Mouse (Mus musculus): Measurements from ENCODE around the gene Noct. TPM values are rescaled to one million over a fixed set of nuclear protein-coding genes. Genes with fewer than 3 reads are reported as not detected.
"Not testable (repeated sequence)": the region's sequence is repeated elsewhere in the genome, so short reads cannot be mapped to it uniquely, and the experiment has no call there.

Gene Noct
- polyA plus RNA-seq (2015; fragmentation: Nextera tagmentation; extraction: Ambion mirVana), result 21.5 and 22.0 TPM in 2 replicates

- no peaks in the 10 kb centered on the region for H3K36me3 ChIP-seq
- peak within 1 kb of the TSS; percentile 95 for H3K9ac ChIP-seq
- H3K27ac ChIP-seq, result peak within 1 kb of the TSS; percentile 99
- WGBS, result under 1% methylated on average over 91 of the region's 100 CpGs
- peak within 1 kb of the TSS; percentile 60 for H3K4me2 ChIP-seq
- H3K4me3 ChIP-seq, result peak within 1 kb of the TSS; percentile 90
- H3K27me3 ChIP-seq, result no peaks in the 10 kb centered on the region
- H3K9me3 ChIP-seq, result no peaks in the 10 kb centered on the region
- peaks cover 36% of the 10 kb centered on the region for H3K4me1 ChIP-seq (replicated peaks)
- ATAC-seq (ENCODE audit: low FRiP score), result peak; percentile 93
Measured at GRCm38 (mm10) chr3:51224363-51225225, at the start of gene Noct. Gene Noct, plus strand, starts transcription at chr3:51224447.

GRCm38 (mm10) chr3:51178158-51178557 is 46.1 kb upstream of the Noct start:
- Histone ChIP-seq H3K9ac (no peak overlapping the region), H3K27ac (no peak overlapping the region), H3K4me3 (no peak overlapping the region), H3K36me3 (no peaks in the 10 kb centered on the region), H3K4me1 (replicated peaks) (peaks cover 5% of the 10 kb centered on the region; the same call in 1 of the 2 replicates), H3K9me3 (no peaks in the 10 kb centered on the region), H3K4me2 (no peak overlapping the region), H3K27me3 (no peaks in the 10 kb centered on the region)
- no peak for ATAC-seq (ENCODE audit: low FRiP score)
- WGBS, result 43% methylated on average over 10 of the region's 10 CpGs

- H3K27me3 ChIP-seq, result no peaks in the 10 kb centered on the region
- peak; percentile 40 for ATAC-seq (ENCODE audit: low FRiP score)
- no peaks in the 10 kb centered on the region for H3K36me3 ChIP-seq
- no peak overlapping the region for H3K27ac ChIP-seq
- H3K4me3 ChIP-seq, result no peak overlapping the region
- H3K4me1 ChIP-seq (replicated peaks), result peaks cover 1% of the 10 kb centered on the region; the same call in 1 of the 2 replicates
- 69% methylated on average over 6 of the region's 6 CpGs for WGBS
- H3K9ac ChIP-seq, result no peak overlapping the region
- no peaks in the 10 kb centered on the region for H3K9me3 ChIP-seq
- no peak overlapping the region for H3K4me2 ChIP-seq
Measured at GRCm38 (mm10) chr3:51179460-51180146, 44.6 kb upstream of the Noct start.

- Histone ChIP-seq H3K9ac (no peak overlapping the region), H3K27ac (no peak overlapping the region), H3K36me3 (no peaks in the 10 kb centered on the region), H3K27me3 (no peaks in the 10 kb centered on the region), H3K4me3 (no peak overlapping the region), H3K9me3 (no peaks in the 10 kb centered on the region), H3K4me1 (replicated peaks) (no peaks in the 10 kb centered on the region; the same call in 1 of the 2 replicates), H3K4me2 (no peak overlapping the region)
- WGBS, result 75% methylated on average over 8 of the region's 8 CpGs
- peak; percentile 55; the same call in 1 of the 2 replicates for ATAC-seq (ENCODE audit: low FRiP score)
Measured at GRCm38 (mm10) chr3:51180341-51180940, 43.8 kb upstream of the Noct start.

- Histone ChIP-seq H3K27ac (no peak overlapping the region), H3K27me3 (no peaks in the 10 kb centered on the region)
- 44% methylated on average over 5 of the region's 5 CpGs for WGBS
Measured at GRCm38 (mm10) chr3:51182455-51182854, 41.8 kb upstream of the Noct start.

GRCm38 (mm10) chr3:51183508-51183907 is 40.7 kb upstream of the Noct start:
- not testable (repeated sequence) for H3K36me3 ChIP-seq; H3K27ac ChIP-seq; H3K9me3 ChIP-seq; H3K4me2 ChIP-seq; ATAC-seq (ENCODE audit: low FRiP score); H3K4me1 ChIP-seq (replicated peaks); H3K9ac ChIP-seq; H3K27me3 ChIP-seq; H3K4me3 ChIP-seq
- WGBS, result 89% methylated on average over 1 of the region's 1 CpGs

More at GRCm38 (mm10) chr3:51182455-51182854, 41.8 kb upstream of the Noct start:
- no peaks in the 10 kb centered on the region; the same call in 1 of the 2 replicates for H3K4me1 ChIP-seq (replicated peaks)
- no peak overlapping the region for H3K4me2 ChIP-seq
- no peaks in the 10 kb centered on the region for H3K9me3 ChIP-seq
- H3K4me3 ChIP-seq, result no peak overlapping the region
- no peak overlapping the region for H3K9ac ChIP-seq
- ATAC-seq (ENCODE audit: low FRiP score), result no peak
- no peaks in the 10 kb centered on the region for H3K36me3 ChIP-seq

GRCm38 (mm10) chr3:51183967-51184366 is 40.3 kb upstream of the Noct start:
- H3K4me1 ChIP-seq (replicated peaks); ATAC-seq (ENCODE audit: low FRiP score); H3K4me3 ChIP-seq; H3K9ac ChIP-seq; H3K4me2 ChIP-seq; H3K36me3 ChIP-seq; H3K27me3 ChIP-seq; H3K9me3 ChIP-seq; H3K27ac ChIP-seq: not testable (repeated sequence)
- WGBS, result 92% methylated on average over 3 of the region's 3 CpGs

- WGBS, result 87% methylated on average over 10 of the region's 10 CpGs
- H3K9me3 ChIP-seq, result no peaks in the 10 kb centered on the region
- no peaks in the 10 kb centered on the region; the same call in 1 of the 2 replicates for H3K4me1 ChIP-seq (replicated peaks)
- H3K4me3 ChIP-seq, result no peak overlapping the region
- no peak overlapping the region for H3K4me2 ChIP-seq
- no peak overlapping the region for H3K27ac ChIP-seq
- H3K36me3 ChIP-seq, result no peaks in the 10 kb centered on the region
- no peaks in the 10 kb centered on the region for H3K27me3 ChIP-seq
- no peak overlapping the region for H3K9ac ChIP-seq
- no peak for ATAC-seq (ENCODE audit: low FRiP score)
Measured at GRCm38 (mm10) chr3:51184715-51185114, 39.5 kb upstream of the Noct start.

GRCm38 (mm10) chr3:51185406-51185805 is 38.8 kb upstream of the Noct start:
- Histone ChIP-seq H3K4me1 (replicated peaks) (no peaks in the 10 kb centered on the region), H3K4me3 (no peak overlapping the region), H3K9ac (no peak overlapping the region), H3K4me2 (no peak overlapping the region), H3K9me3 (no peaks in the 10 kb centered on the region), H3K36me3 (no peaks in the 10 kb centered on the region), H3K27me3 (no peaks in the 10 kb centered on the region), H3K27ac (no peak overlapping the region)
- WGBS, result 91% methylated on average over 7 of the region's 7 CpGs
- ATAC-seq (ENCODE audit: low FRiP score), result no peak

GRCm38 (mm10) chr3:51194075-51194474 is 30.2 kb upstream of the Noct start:
- no peak overlapping the region for H3K27ac ChIP-seq
- H3K4me3 ChIP-seq, result no peak overlapping the region
- no peaks in the 10 kb centered on the region for H3K36me3 ChIP-seq
- peaks cover 4% of the 10 kb centered on the region; the same call in 1 of the 2 replicates for H3K4me1 ChIP-seq (replicated peaks)
- H3K9me3 ChIP-seq, result no peaks in the 10 kb centered on the region
- no peak for ATAC-seq (ENCODE audit: low FRiP score)
- H3K27me3 ChIP-seq, result no peaks in the 10 kb centered on the region
- no peak overlapping the region for H3K4me2 ChIP-seq
- no peak overlapping the region for H3K9ac ChIP-seq
- 77% methylated on average over 6 of the region's 6 CpGs for WGBS

GRCm38 (mm10) chr3:51195321-51195720 is 28.9 kb upstream of the Noct start:
- Histone ChIP-seq H3K9me3 (no peaks in the 10 kb centered on the region; the same call in 1 of the 2 replicates), H3K4me1 (replicated peaks) (peaks cover 4% of the 10 kb centered on the region; the same call in 1 of the 2 replicates), H3K4me3 (no peak overlapping the region), H3K27me3 (no peaks in the 10 kb centered on the region), H3K9ac (no peak overlapping the region), H3K27ac (no peak overlapping the region), H3K4me2 (peak overlapping the region; percentile 26; the same call in 1 of the 2 replicates), H3K36me3 (no peaks in the 10 kb centered on the region)
- 61% methylated on average over 8 of the region's 8 CpGs for WGBS
- 0 out of 2 replicates have a peak, but pooled peaks have one; percentile 44 for ATAC-seq (ENCODE audit: low FRiP score)

GRCm38 (mm10) chr3:51195736-51196135 is 28.5 kb upstream of the Noct start:
- H3K4me1 ChIP-seq (replicated peaks), result peaks cover 4% of the 10 kb centered on the region; the same call in 1 of the 2 replicates
- H3K4me3 ChIP-seq, result no peak overlapping the region
- no peaks in the 10 kb centered on the region; the same call in 1 of the 2 replicates for H3K9me3 ChIP-seq
- ATAC-seq (ENCODE audit: low FRiP score), result no peak
- H3K9ac ChIP-seq, result no peak overlapping the region
- no peaks in the 10 kb centered on the region for H3K27me3 ChIP-seq
- no peaks in the 10 kb centered on the region for H3K36me3 ChIP-seq
- no peak overlapping the region for H3K27ac ChIP-seq
- H3K4me2 ChIP-seq, result peak overlapping the region; percentile 26; the same call in 1 of the 2 replicates
- 42% methylated on average over 8 of the region's 8 CpGs for WGBS
